Mouse (Mus musculus): ENCODE measurements at regions not wholly inside any gene's neighbourhood (a gene's known extent, or its start where the extent isn't known, plus 50 kb on each side); places are given as distances from the start of the nearest gene placed in this dataset.

GRCm38 (mm10) chr7:136840224-136840623, 54.2 kb upstream of the Mgmt start:
- ATAC-seq (replicated peaks; ENCODE audit: poor library complexity): no peak

GRCm38 (mm10) chr7:136842751-136843150, 51.7 kb upstream of the Mgmt start:
- ATAC-seq (replicated peaks; ENCODE audit: poor library complexity): no peak

- no peak for ATAC-seq (replicated peaks; ENCODE audit: poor library complexity)
These were observed 50.1 kb upstream of the Mgmt start for GRCm38 (mm10) chr7:136844282-136844681.
